Mouse (Mus musculus) heart, embryonic 15.5 days (tissue): ENCODE measurements around the gene Hapln4. TPM values are rescaled to one million over a fixed set of nuclear protein-coding genes. Genes with fewer than 3 reads are reported as not detected.
"Not testable (repeated sequence)": the region's sequence is repeated elsewhere in the genome, so short reads cannot be mapped to it uniquely, and the experiment has no call there.

Experiments
- ATAC-seq: fragments of 200-750 bp; cut with Nextera tagmentation; replicated peaks from 2 replicates; pipeline ENCODE4 v1.8.0; 2017; ENCODE audit warnings: low read depth, moderate TSS enrichment; ENCODE audit not compliant: insufficient number of reproducible peaks, insufficient read depth, low FRiP score
- H3K27ac ChIP-seq: fragments of 300-500 bp; sonication (generic); 2 replicates; pipeline ENCODE4 v1.5.1; 2015; ENCODE audit warnings: mild to moderate bottlenecking, inconsistent platforms
- H3K27me3 ChIP-seq: fragments of 300-500 bp; sonication (generic); 2 replicates; pipeline ENCODE4 v1.6.1; 2015; ENCODE audit warnings: inconsistent platforms
- H3K36me3 ChIP-seq: fragments of 300-500 bp; sonication (generic); 2 replicates; pipeline ENCODE4 v1.6.1; 2015; ENCODE audit warnings: mild to moderate bottlenecking, inconsistent platforms
- H3K4me1 ChIP-seq: fragments of 300-500 bp; sonication (generic); replicated peaks from 2 replicates; pipeline ENCODE4 v1.6.1; 2015; ENCODE audit warnings: inconsistent platforms
- H3K4me2 ChIP-seq: fragments of 300-500 bp; sonication (generic); 2 replicates; pipeline ENCODE4 v1.6.1; 2015; ENCODE audit warnings: inconsistent platforms, mild to moderate bottlenecking, moderate library complexity
- H3K4me3 ChIP-seq: fragments of 300-500 bp; sonication (generic); 2 replicates; pipeline ENCODE4 v1.5.1; 2015; ENCODE audit warnings: mild to moderate bottlenecking, inconsistent platforms
- H3K9ac ChIP-seq: fragments of 300-500 bp; sonication (generic); 2 replicates; pipeline ENCODE4 v1.6.1; 2015; ENCODE audit warnings: mild to moderate bottlenecking, inconsistent platforms
- H3K9me3 ChIP-seq: fragments of 300-500 bp; sonication (generic); replicated peaks from 2 replicates; pipeline ENCODE4 v1.6.1; 2016; ENCODE audit warnings: inconsistent platforms
- WGBS: fragments of 180-500 bp; shearing (Covaris S2); methylation state at CpG from one replicate; pipeline ENCODE4 v1.1.7; 2015; ENCODE audit warnings: mixed read lengths; 5-methylcytosine and 5-hydroxymethylcytosine counted together
- polyA plus RNA-seq: library from polyadenylated mRNA; unstranded; fragments of >200 nt; fragmentation: Nextera tagmentation; extraction: Ambion mirVana; gene quantifications from 2 replicates; pipeline ENCODE4 v1.2.1, GENCODE M21; 2015

Gene Hapln4
- polyA plus RNA-seq = 0.03 TPM in 1 of 2 replicates, not detected in the other

- no peak within 1 kb of the TSS for H3K27ac ChIP-seq
- 0% methylated on average over 26 of the region's 26 CpGs for WGBS
- peaks cover 66% of the 10 kb centered on the region for H3K27me3 ChIP-seq
- ATAC-seq = no peak
- H3K9me3 ChIP-seq = no peaks in the 10 kb centered on the region
- H3K4me1 ChIP-seq = peaks cover 36% of the 10 kb centered on the region
- peak within 1 kb of the TSS; percentile 91 for H3K4me2 ChIP-seq
- peak within 1 kb of the TSS; percentile 46 for H3K9ac ChIP-seq
- H3K4me3 ChIP-seq = peak within 1 kb of the TSS; percentile 51
- H3K36me3 ChIP-seq = no peaks in the 10 kb centered on the region
Observed at GRCm38 (mm10) chr8:70083285-70083684, at the start of gene Hapln4. Gene Hapln4, plus strand, starts transcription at chr8:70083457.

- no peak for ATAC-seq
- Histone ChIP-seq H3K36me3 (no peaks in the 10 kb centered on the region), H3K27ac (no peak overlapping the region), H3K4me1 (peaks cover 20% of the 10 kb centered on the region), H3K27me3 (no peaks in the 10 kb centered on the region), H3K4me3 (no peak overlapping the region), H3K4me2 (no peak overlapping the region), H3K9me3 (no peaks in the 10 kb centered on the region), H3K9ac (no peak overlapping the region)
- WGBS = 90% methylated on average over 1 of the region's 1 CpGs
Observed at GRCm38 (mm10) chr8:70037994-70038393, 45.3 kb upstream of the Hapln4 start.

GRCm38 (mm10) chr8:70041885-70042546 is 41.2 kb upstream of the Hapln4 start:
- peak; percentile 36 for ATAC-seq
- no peaks in the 10 kb centered on the region for H3K36me3 ChIP-seq
- H3K4me1 ChIP-seq = peaks cover 36% of the 10 kb centered on the region
- peak overlapping the region; percentile 77 for H3K27ac ChIP-seq
- H3K27me3 ChIP-seq = no peaks in the 10 kb centered on the region
- no peaks in the 10 kb centered on the region for H3K9me3 ChIP-seq
- 1% methylated on average over 47 of the region's 47 CpGs for WGBS
- H3K4me2 ChIP-seq = peak overlapping the region; percentile 84
- peak overlapping the region; percentile 93 for H3K4me3 ChIP-seq
- H3K9ac ChIP-seq = peak overlapping the region; percentile 94

GRCm38 (mm10) chr8:70042583-70043455 is 40.4 kb upstream of the Hapln4 start, which contains the start of the genes Mau2 and Sugp1:
Gene Mau2, minus strand, starts transcription at chr8:70042734.
Gene Sugp1, plus strand, starts transcription at chr8:70042813.
- Histone ChIP-seq H3K4me2 (peak within 1 kb of the TSS; percentile 84), H3K27ac (peak within 1 kb of the TSS; percentile 77), H3K36me3 (no peaks in the 10 kb centered on the region), H3K27me3 (no peaks in the 10 kb centered on the region), H3K4me1 (peaks cover 38% of the 10 kb centered on the region), H3K4me3 (peak within 1 kb of the TSS; percentile 93), H3K9ac (peak within 1 kb of the TSS; percentile 94), H3K9me3 (no peaks in the 10 kb centered on the region)
- peak; percentile 93 for ATAC-seq
- under 1% methylated on average over 65 of the region's 65 CpGs for WGBS

GRCm38 (mm10) chr8:70043996-70044395 is 39.3 kb upstream of the Hapln4 start:
- peaks cover 6% of the 10 kb centered on the region; the same call in 1 of the 2 replicates for H3K36me3 ChIP-seq
- no peak for ATAC-seq
- 88% methylated on average over 5 of the region's 5 CpGs for WGBS
- H3K27ac ChIP-seq = no peak overlapping the region
- no peak overlapping the region for H3K4me3 ChIP-seq
- no peaks in the 10 kb centered on the region for H3K27me3 ChIP-seq
- peak overlapping the region; percentile 79 for H3K4me2 ChIP-seq
- H3K4me1 ChIP-seq = peaks cover 38% of the 10 kb centered on the region
- no peaks in the 10 kb centered on the region for H3K9me3 ChIP-seq
- H3K9ac ChIP-seq = no peak overlapping the region

GRCm38 (mm10) chr8:70049662-70050061 is 33.6 kb upstream of the Hapln4 start:
- Histone ChIP-seq H3K4me1 (0 out of 2 replicates have a peak, but pooled peaks cover 3% of the 10 kb centered on the region), H3K9ac (no peak overlapping the region), H3K36me3 (peaks cover 51% of the 10 kb centered on the region), H3K27ac (no peak overlapping the region), H3K9me3 (no peaks in the 10 kb centered on the region), H3K27me3 (no peaks in the 10 kb centered on the region), H3K4me3 (no peak overlapping the region), H3K4me2 (no peak overlapping the region)
- ATAC-seq = no peak

GRCm38 (mm10) chr8:70050434-70050833 is 32.8 kb upstream of the Hapln4 start:
- peaks cover 57% of the 10 kb centered on the region for H3K36me3 ChIP-seq
- H3K9ac ChIP-seq, H3K27me3 ChIP-seq, H3K4me1 ChIP-seq, H3K4me2 ChIP-seq, H3K4me3 ChIP-seq, ATAC-seq, H3K27ac ChIP-seq, H3K9me3 ChIP-seq: not testable (repeated sequence)
- WGBS = 88% methylated on average over 5 of the region's 5 CpGs

- no peaks in the 10 kb centered on the region for H3K27me3 ChIP-seq
- no peak overlapping the region for H3K27ac ChIP-seq
- WGBS = 72% methylated on average over 1 of the region's 1 CpGs
- no peaks in the 10 kb centered on the region for H3K4me1 ChIP-seq
- no peak overlapping the region for H3K4me2 ChIP-seq
- peaks cover 84% of the 10 kb centered on the region for H3K36me3 ChIP-seq
- H3K4me3 ChIP-seq = no peak overlapping the region
- H3K9me3 ChIP-seq = no peaks in the 10 kb centered on the region
- no peak overlapping the region for H3K9ac ChIP-seq
- ATAC-seq = no peak
Observed at GRCm38 (mm10) chr8:70057721-70058120, 25.5 kb upstream of the Hapln4 start.

DNA sequence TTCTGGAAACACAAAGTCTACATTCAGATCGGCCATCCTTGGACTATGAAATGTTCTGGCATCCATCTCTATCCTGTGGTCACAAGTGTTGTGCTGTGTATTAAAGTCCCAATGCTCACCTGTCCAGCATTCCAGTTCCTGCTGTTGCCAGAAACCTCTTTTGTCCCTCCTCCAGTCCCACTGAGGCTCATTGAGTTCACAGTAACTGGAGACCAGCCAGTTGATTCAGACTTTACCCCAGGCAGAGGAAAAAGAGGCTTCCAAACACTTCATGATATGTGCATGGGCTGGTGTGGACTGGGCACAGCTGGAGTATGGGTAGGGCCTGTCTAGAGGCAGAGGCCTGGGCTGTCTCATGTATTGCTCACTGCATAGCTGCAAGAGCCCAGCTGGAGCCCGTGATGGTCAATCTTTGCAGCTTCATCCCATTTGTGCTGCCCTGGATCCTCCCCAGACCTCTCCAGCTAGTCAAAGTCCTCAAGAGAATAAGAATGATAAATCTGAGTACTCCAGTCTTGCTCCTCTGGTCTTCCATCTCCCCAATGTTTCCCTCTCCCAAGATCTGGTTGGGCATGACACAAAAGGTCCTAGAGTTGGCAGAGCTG is 11.3 kb upstream of the Hapln4 start:
- H3K27me3 ChIP-seq = no peaks in the 10 kb centered on the region
- peaks cover 31% of the 10 kb centered on the region for H3K36me3 ChIP-seq
- H3K9ac ChIP-seq = no peak overlapping the region
- 70% methylated on average over 2 of the region's 2 CpGs for WGBS
- no peak overlapping the region for H3K4me3 ChIP-seq
- peak overlapping the region; percentile 79; the same call in 1 of the 2 replicates for H3K4me2 ChIP-seq
- peaks cover 14% of the 10 kb centered on the region for H3K4me1 ChIP-seq
- H3K27ac ChIP-seq = peak overlapping the region; percentile 31
- H3K9me3 ChIP-seq = no peaks in the 10 kb centered on the region
- no peak for ATAC-seq

- H3K4me1 ChIP-seq = peaks cover 14% of the 10 kb centered on the region
- peak within 1 kb of the TSS; percentile 36; the same call in 1 of the 2 replicates for H3K9ac ChIP-seq
- no peaks in the 10 kb centered on the region for H3K9me3 ChIP-seq
- peaks cover 29% of the 10 kb centered on the region for H3K36me3 ChIP-seq
- peak within 1 kb of the TSS; percentile 79 for H3K4me2 ChIP-seq
- H3K27ac ChIP-seq = peak within 1 kb of the TSS; percentile 31
- peak; percentile 72 for ATAC-seq
- no peaks in the 10 kb centered on the region for H3K27me3 ChIP-seq
- WGBS = 12% methylated on average over 23 of the region's 27 CpGs
- peak within 1 kb of the TSS; percentile 40 for H3K4me3 ChIP-seq
Observed at GRCm38 (mm10) chr8:70072441-70073069, 10.7 kb upstream of the Hapln4 start, which contains the start of gene Tm6sf2. Gene Tm6sf2, plus strand, starts transcription at chr8:70072924.
